Mouse (Mus musculus): ENCODE measurements around the gene Slbp.

DNA sequence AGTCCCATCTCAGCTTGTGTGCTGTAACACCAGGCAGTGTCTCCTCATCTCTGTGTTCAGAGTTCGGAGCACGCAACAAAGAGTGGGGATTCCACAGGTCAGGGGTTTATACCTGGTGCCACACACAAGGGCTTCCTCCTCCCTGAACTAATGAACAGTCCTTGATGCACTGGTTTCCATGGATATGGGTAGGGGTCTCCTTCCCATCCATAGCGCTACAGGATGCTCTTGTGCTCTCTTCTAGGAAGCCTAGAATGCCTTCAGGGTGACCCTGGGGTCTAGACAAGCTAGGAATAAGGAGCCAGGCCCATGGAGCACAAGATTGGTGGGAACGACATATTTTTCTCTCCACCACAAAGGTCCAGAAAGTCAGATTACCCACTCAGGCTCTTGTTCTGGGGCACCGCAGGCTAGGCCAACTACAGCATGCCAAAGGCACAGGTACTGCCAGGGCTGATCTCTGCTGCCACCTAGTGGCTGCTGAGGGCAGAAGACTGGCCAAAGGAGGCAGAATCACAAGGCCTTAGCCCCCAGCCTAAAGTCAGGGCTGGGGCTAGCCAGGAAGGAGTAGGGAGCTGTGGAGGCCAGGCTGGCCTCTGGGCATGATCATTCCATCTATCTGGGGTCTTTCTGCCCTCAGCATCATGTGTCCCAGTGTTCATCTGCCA is 63.0 kb downstream of the Slbp start:
- TF ChIP-seq CTCF (IDR thresholded peaks at IDR 0.05; ENCODE audit: extremely low read depth, insufficient read length, insufficient replicate concordance, low read depth, low read length) (peak; percentile 92), POLR2A (IDR thresholded peaks at IDR 0.05; ENCODE audit: low read depth, low read length) (no peak)

Data from small intestine, adult 2 months (tissue).